Mouse (Mus musculus): ENCODE data around the gene Rtl1. TPM values are rescaled to one million over a fixed set of nuclear protein-coding genes. Genes with fewer than 3 reads are reported as not detected.

Rtl1 gene
- total RNA-seq, 1 experiment, result 4.0 TPM

GRCm38 (mm10) chr12:109560111-109560695 lies 39.9 kb downstream of the Rtl1 start:
- Histone ChIP-seq H3K9me3 (ENCODE audit: control insufficient read depth, insufficient read depth, low read depth, low read length) (no peaks in the 10 kb centered on the region), H3K4me3 (ENCODE audit: insufficient read depth in 1 of 2, low read depth in 1 of 2, low read length in 2 of 2, poor library complexity in 1 of 2, severe bottlenecking in 1 of 2) (no peak overlapping the region), H3K36me3 (ENCODE audit: control insufficient read depth, insufficient read depth, low read length, poor library complexity, severe bottlenecking) (peaks cover 47% of the 10 kb centered on the region), H3K4me1 (ENCODE audit: control insufficient read depth in 2 of 2, insufficient read depth in 2 of 2, low read length in 2 of 2, poor library complexity in 1 of 2) (no peaks in the 10 kb centered on the region), H3K27ac (ENCODE audit: insufficient read depth, low read depth, low read length, poor library complexity, severe bottlenecking) (no peak overlapping the region), H3K9ac (ENCODE audit: insufficient read depth, low read depth, low read length, poor library complexity, severe bottlenecking) (no peak overlapping the region)
- in situ Hi-C loops (cut with MboI; ENCODE audit: low sequenced_read_pairs in 2 of 2, unreplicated experiment in 2 of 2), result no loop called here
- DNase-seq (ENCODE audit: low read depth, low spot score), result no peak
- TF ChIP-seq HCFC1 (IDR thresholded peaks at IDR 0.05; ENCODE audit: borderline replicate concordance, insufficient read depth, low read length) (no peak), ZNF384 (IDR thresholded peaks at IDR 0.05; ENCODE audit: low read depth, low read length) (no peak), CHD2 (IDR thresholded peaks at IDR 0.05; ENCODE audit: low read depth, low read length) (no peak), ZC3H11A (IDR thresholded peaks at IDR 0.05; ENCODE audit: borderline replicate concordance, low read depth, low read length) (no peak), MAFK (IDR thresholded peaks at IDR 0.05; ENCODE audit: insufficient read depth, low read depth, low read length) (no peak)

DNA sequence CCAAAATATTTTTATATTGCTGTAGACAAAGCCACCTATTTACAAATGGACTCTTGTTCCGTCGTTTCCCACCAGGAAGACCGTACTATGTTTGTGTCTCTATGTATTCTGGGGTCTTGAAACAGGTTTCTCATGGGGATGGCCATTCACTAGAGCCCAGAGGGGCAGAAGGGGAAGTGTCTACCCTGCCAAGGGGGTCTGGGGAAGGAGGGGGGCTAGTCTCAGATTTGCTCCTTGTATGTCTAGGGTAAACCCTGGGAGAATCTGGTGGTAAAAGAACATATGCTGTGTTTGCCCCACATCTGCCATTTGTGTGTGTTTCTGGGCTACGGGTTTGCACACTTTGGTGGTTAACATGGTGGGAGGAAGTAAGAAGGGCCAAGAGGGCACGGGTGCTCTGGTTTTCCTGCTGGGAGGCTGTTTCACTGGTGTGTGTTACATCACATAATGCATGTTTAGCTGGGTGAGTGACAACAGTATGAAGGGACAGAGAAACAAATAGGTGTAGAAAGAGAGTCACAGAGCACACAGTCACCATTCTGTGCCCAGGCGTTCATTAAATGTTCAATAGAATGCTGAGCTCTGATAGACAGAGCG lies 41.1 kb downstream of the Rtl1 start:
- H3K27ac ChIP-seq (ENCODE audit: insufficient read depth, low read depth, low read length, poor library complexity, severe bottlenecking), result no peak overlapping the region
- no peak for TF ChIP-seq ZNF384 (IDR thresholded peaks at IDR 0.05; ENCODE audit: low read depth, low read length)
- no peak for TF ChIP-seq ZC3H11A (IDR thresholded peaks at IDR 0.05; ENCODE audit: borderline replicate concordance, low read depth, low read length)
- no peak for TF ChIP-seq HCFC1 (IDR thresholded peaks at IDR 0.05; ENCODE audit: borderline replicate concordance, insufficient read depth, low read length)
- no peak for TF ChIP-seq MAFK (IDR thresholded peaks at IDR 0.05; ENCODE audit: insufficient read depth, low read depth, low read length)
- no peak for TF ChIP-seq CHD2 (IDR thresholded peaks at IDR 0.05; ENCODE audit: low read depth, low read length)
- H3K4me1 ChIP-seq (ENCODE audit: control insufficient read depth in 2 of 2, insufficient read depth in 2 of 2, low read length in 2 of 2, poor library complexity in 1 of 2), result no peaks in the 10 kb centered on the region
- in situ Hi-C loops (cut with MboI; ENCODE audit: low sequenced_read_pairs in 2 of 2, unreplicated experiment in 2 of 2), result no loop called here
- H3K9ac ChIP-seq (ENCODE audit: insufficient read depth, low read depth, low read length, poor library complexity, severe bottlenecking), result no peak overlapping the region
- H3K4me3 ChIP-seq (ENCODE audit: insufficient read depth in 1 of 2, low read depth in 1 of 2, low read length in 2 of 2, poor library complexity in 1 of 2, severe bottlenecking in 1 of 2), result no peak overlapping the region
- peaks cover 53% of the 10 kb centered on the region for H3K36me3 ChIP-seq (ENCODE audit: control insufficient read depth, insufficient read depth, low read length, poor library complexity, severe bottlenecking)
- no peaks in the 10 kb centered on the region for H3K9me3 ChIP-seq (ENCODE audit: control insufficient read depth, insufficient read depth, low read depth, low read length)
- DNase-seq (ENCODE audit: low read depth, low spot score), result no peak

DNA sequence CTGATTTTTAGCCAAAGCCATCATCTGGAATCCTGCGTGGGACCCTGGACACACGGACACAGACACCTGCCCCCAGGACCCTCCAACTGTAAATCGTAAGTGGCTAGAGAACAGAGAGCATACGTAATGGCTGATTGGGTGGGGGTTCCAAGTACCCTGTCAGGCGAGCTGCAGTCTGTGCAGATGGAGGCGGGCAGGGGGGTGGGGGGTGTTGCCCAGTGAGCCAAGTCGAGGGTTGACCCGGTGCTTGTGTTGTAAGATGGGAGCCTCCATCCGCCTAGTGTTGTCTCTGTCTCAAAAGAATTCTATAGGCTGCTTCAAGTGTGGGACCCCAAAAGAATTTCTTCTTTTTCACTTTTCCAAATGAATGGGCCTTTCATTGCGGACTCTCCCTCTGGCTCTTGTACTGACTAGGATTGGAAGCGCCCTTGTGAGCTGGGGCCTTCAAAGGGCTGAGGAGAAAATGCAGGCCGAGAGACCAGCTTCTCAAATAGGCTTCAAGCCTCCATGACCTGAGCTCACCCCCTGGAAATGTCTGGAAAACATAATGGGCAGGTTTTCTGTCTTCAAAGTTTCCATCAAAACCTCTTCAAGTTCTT lies 41.8 kb downstream of the Rtl1 start:
- H3K27ac ChIP-seq (ENCODE audit: insufficient read depth, low read depth, low read length, poor library complexity, severe bottlenecking), result no peak overlapping the region
- peaks cover 51% of the 10 kb centered on the region for H3K36me3 ChIP-seq (ENCODE audit: control insufficient read depth, insufficient read depth, low read length, poor library complexity, severe bottlenecking)
- H3K4me1 ChIP-seq (ENCODE audit: control insufficient read depth in 2 of 2, insufficient read depth in 2 of 2, low read length in 2 of 2, poor library complexity in 1 of 2), result no peaks in the 10 kb centered on the region
- DNase-seq (ENCODE audit: low read depth, low spot score), result no peak
- in situ Hi-C loops (cut with MboI; ENCODE audit: low sequenced_read_pairs in 2 of 2, unreplicated experiment in 2 of 2), result no loop called here
- H3K4me3 ChIP-seq (ENCODE audit: insufficient read depth in 1 of 2, low read depth in 1 of 2, low read length in 2 of 2, poor library complexity in 1 of 2, severe bottlenecking in 1 of 2), result no peak overlapping the region
- H3K9ac ChIP-seq (ENCODE audit: insufficient read depth, low read depth, low read length, poor library complexity, severe bottlenecking), result no peak overlapping the region
- TF ChIP-seq HCFC1 (IDR thresholded peaks at IDR 0.05; ENCODE audit: borderline replicate concordance, insufficient read depth, low read length) (no peak), ZC3H11A (IDR thresholded peaks at IDR 0.05; ENCODE audit: borderline replicate concordance, low read depth, low read length) (no peak), MAFK (IDR thresholded peaks at IDR 0.05; ENCODE audit: insufficient read depth, low read depth, low read length) (no peak), CHD2 (IDR thresholded peaks at IDR 0.05; ENCODE audit: low read depth, low read length) (no peak), ZNF384 (IDR thresholded peaks at IDR 0.05; ENCODE audit: low read depth, low read length) (no peak)
- no peaks in the 10 kb centered on the region for H3K9me3 ChIP-seq (ENCODE audit: control insufficient read depth, insufficient read depth, low read depth, low read length)

- Histone ChIP-seq H3K9ac (ENCODE audit: insufficient read depth, low read depth, low read length, poor library complexity, severe bottlenecking) (no peak overlapping the region), H3K9me3 (ENCODE audit: control insufficient read depth, insufficient read depth, low read depth, low read length) (no peaks in the 10 kb centered on the region), H3K27ac (ENCODE audit: insufficient read depth, low read depth, low read length, poor library complexity, severe bottlenecking) (no peak overlapping the region), H3K36me3 (ENCODE audit: control insufficient read depth, insufficient read depth, low read length, poor library complexity, severe bottlenecking) (peaks cover 50% of the 10 kb centered on the region), H3K4me1 (ENCODE audit: control insufficient read depth in 2 of 2, insufficient read depth in 2 of 2, low read length in 2 of 2, poor library complexity in 1 of 2) (peaks cover 0 to 2% of the 10 kb centered on the region in 2 experiments; a peak in 1 of 4 replicates), H3K4me3 (ENCODE audit: insufficient read depth in 1 of 2, low read depth in 1 of 2, low read length in 2 of 2, poor library complexity in 1 of 2, severe bottlenecking in 1 of 2) (no peak overlapping the region)
- no peak for DNase-seq (ENCODE audit: low read depth, low spot score)
- TF ChIP-seq ZNF384 (IDR thresholded peaks at IDR 0.05; ENCODE audit: low read depth, low read length) (no peak), CHD2 (IDR thresholded peaks at IDR 0.05; ENCODE audit: low read depth, low read length) (no peak)
- in situ Hi-C loops (cut with MboI; ENCODE audit: low sequenced_read_pairs in 2 of 2, unreplicated experiment in 2 of 2), result no loop called here
Observed at GRCm38 (mm10) chr12:109555837-109556409, 44.2 kb downstream of the Rtl1 start.

All from ES-E14 (cell line).